Mouse (Mus musculus): ENCODE results near the gene Kmt5b. TPM values are rescaled to one million over a fixed set of nuclear protein-coding genes. Genes with fewer than 3 reads are reported as not detected.

Gene Kmt5b
- polyA plus RNA-seq, 1 experiment from 2014 or later = 19.6 TPM

- Histone ChIP-seq H3K27me3 (no peaks in the 10 kb centered on the region), H3K27ac (no peak overlapping the region), H3K9ac (peak overlapping the region; percentile 100), H3K9me3 (replicated peaks) (no peaks in the 10 kb centered on the region), H3K4me3 (peak overlapping the region; percentile 99), H3K4me1 (replicated peaks) (peaks cover 25% of the 10 kb centered on the region), H3K4me2 (peak overlapping the region; percentile 87), H3K36me3 (no peaks in the 10 kb centered on the region)
- no peak for ATAC-seq (replicated peaks; ENCODE audit: insufficient number of reproducible peaks, insufficient read depth, low FRiP score, low read depth)
- 75% methylated on average over 6 of the region's 6 CpGs for WGBS
Observed at GRCm38 (mm10) chr19:3769533-3769932, 2.3 kb downstream of the Kmt5b start.

DNA sequence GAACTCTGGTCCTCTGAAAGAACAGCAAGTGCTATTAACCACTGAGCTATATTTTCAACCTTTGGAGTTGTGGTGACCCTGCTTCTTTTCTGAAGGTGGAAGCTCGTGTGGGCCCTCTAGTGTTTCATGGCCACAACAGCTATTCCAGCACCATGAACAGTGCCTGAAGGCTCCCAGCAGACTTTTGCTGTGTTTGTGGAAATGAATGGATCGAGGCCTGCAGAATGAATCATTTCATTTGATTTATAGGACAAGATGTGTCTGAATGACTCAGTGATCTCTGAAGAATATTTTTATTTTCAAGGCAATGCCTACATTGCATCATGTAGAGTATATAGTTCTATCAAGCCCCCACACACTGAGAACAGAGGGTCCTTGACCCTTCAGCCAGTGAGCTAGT is 6.9 kb downstream of the Kmt5b start:
- no peak overlapping the region for H3K4me3 ChIP-seq
- no peak for ATAC-seq (replicated peaks; ENCODE audit: insufficient number of reproducible peaks, insufficient read depth, low FRiP score, low read depth)
- H3K9me3 ChIP-seq (replicated peaks) = no peaks in the 10 kb centered on the region
- no peak overlapping the region for H3K9ac ChIP-seq
- H3K4me1 ChIP-seq (replicated peaks) = peaks cover 20% of the 10 kb centered on the region
- no peak overlapping the region for H3K27ac ChIP-seq
- H3K36me3 ChIP-seq = no peaks in the 10 kb centered on the region
- no peak overlapping the region for H3K4me2 ChIP-seq
- 65% methylated on average over 2 of the region's 2 CpGs for WGBS
- no peaks in the 10 kb centered on the region for H3K27me3 ChIP-seq

GRCm38 (mm10) chr19:3778713-3779112 is 11.5 kb downstream of the Kmt5b start:
- Histone ChIP-seq H3K27ac (no peak overlapping the region), H3K4me3 (no peak overlapping the region), H3K4me1 (replicated peaks) (peaks cover 8% of the 10 kb centered on the region; the same call in 1 of the 2 replicates), H3K4me2 (no peak overlapping the region), H3K9ac (no peak overlapping the region), H3K9me3 (replicated peaks) (no peaks in the 10 kb centered on the region), H3K36me3 (peaks cover 15% of the 10 kb centered on the region), H3K27me3 (no peaks in the 10 kb centered on the region)
- no peak for ATAC-seq (replicated peaks; ENCODE audit: insufficient number of reproducible peaks, insufficient read depth, low FRiP score, low read depth)
- 87% methylated on average over 8 of the region's 8 CpGs for WGBS

GRCm38 (mm10) chr19:3790077-3790476 is 22.9 kb downstream of the Kmt5b start:
- H3K36me3 ChIP-seq = peaks cover 44% of the 10 kb centered on the region
- no peak overlapping the region for H3K27ac ChIP-seq
- no peaks in the 10 kb centered on the region for H3K9me3 ChIP-seq (replicated peaks)
- no peaks in the 10 kb centered on the region for H3K4me1 ChIP-seq (replicated peaks)
- 76% methylated on average over 1 of the region's 1 CpGs for WGBS
- H3K4me3 ChIP-seq = no peak overlapping the region
- no peak for ATAC-seq (replicated peaks; ENCODE audit: insufficient number of reproducible peaks, insufficient read depth, low FRiP score, low read depth)
- no peaks in the 10 kb centered on the region for H3K27me3 ChIP-seq
- no peak overlapping the region for H3K4me2 ChIP-seq
- H3K9ac ChIP-seq = no peak overlapping the region

DNA sequence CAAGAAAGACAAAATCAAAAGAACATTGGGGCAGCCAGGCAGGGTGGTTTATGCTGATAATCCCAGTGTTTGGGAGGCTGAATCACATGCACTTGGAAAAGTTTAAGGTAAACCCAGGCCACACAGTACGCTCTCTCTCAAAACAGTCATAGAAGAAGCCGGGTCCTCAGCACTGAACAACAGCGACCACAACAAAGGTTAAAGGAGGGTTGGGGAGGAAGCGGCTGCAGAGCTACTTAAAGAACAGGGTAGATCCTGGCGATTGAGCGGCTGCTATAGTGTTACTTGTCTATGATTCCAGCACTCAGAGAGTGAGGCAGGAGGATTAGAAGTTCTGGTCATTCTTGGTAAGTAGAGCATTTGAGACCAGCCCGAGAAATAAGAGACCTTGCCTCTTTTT is 38.3 kb downstream of the Kmt5b start:
- H3K36me3 ChIP-seq = peaks cover 88% of the 10 kb centered on the region
- no peak overlapping the region for H3K4me2 ChIP-seq
- 88% methylated on average over 7 of the region's 7 CpGs for WGBS
- H3K27ac ChIP-seq = no peak overlapping the region
- H3K27me3 ChIP-seq = no peaks in the 10 kb centered on the region
- H3K9me3 ChIP-seq (replicated peaks) = no peaks in the 10 kb centered on the region
- no peaks in the 10 kb centered on the region for H3K4me1 ChIP-seq (replicated peaks)
- no peak for ATAC-seq (replicated peaks; ENCODE audit: insufficient number of reproducible peaks, insufficient read depth, low FRiP score, low read depth)
- no peak overlapping the region for H3K4me3 ChIP-seq
- no peak overlapping the region for H3K9ac ChIP-seq

GRCm38 (mm10) chr19:3810536-3811233 is 43.5 kb downstream of the Kmt5b start:
- Histone ChIP-seq H3K36me3 (peaks cover 64% of the 10 kb centered on the region), H3K4me3 (no peak overlapping the region), H3K4me2 (no peak overlapping the region), H3K9me3 (replicated peaks) (no peaks in the 10 kb centered on the region), H3K27ac (no peak overlapping the region), H3K9ac (no peak overlapping the region), H3K27me3 (no peaks in the 10 kb centered on the region), H3K4me1 (replicated peaks) (peaks cover 4% of the 10 kb centered on the region; the same call in 1 of the 2 replicates)
- no peak for ATAC-seq (replicated peaks; ENCODE audit: insufficient number of reproducible peaks, insufficient read depth, low FRiP score, low read depth)
- 92% methylated on average over 10 of the region's 10 CpGs for WGBS

DNA sequence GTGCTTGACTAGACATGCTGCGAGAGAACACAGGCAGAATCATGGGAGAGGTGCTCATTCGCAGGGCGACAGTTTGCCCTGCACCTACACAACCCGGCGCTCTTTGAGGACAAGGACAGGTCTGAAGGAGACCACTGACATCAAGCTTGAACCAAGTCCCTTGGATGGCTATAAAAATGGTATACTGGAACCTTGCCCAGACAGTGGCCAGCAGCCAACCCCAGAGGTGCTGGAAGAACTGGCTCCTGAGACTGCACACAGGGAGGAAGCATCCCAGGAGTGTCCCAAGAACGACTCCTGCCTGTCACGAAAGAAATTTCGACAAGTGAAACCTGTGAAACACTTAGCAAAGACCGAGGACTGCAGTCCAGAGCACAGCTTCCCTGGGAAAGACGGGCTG is 47.2 kb downstream of the Kmt5b start:
- Histone ChIP-seq H3K27ac (no peak overlapping the region), H3K4me1 (replicated peaks) (peaks cover 8% of the 10 kb centered on the region; the same call in 1 of the 2 replicates), H3K27me3 (no peaks in the 10 kb centered on the region), H3K4me2 (no peak overlapping the region), H3K4me3 (no peak overlapping the region), H3K9ac (no peak overlapping the region), H3K36me3 (peaks cover 36% of the 10 kb centered on the region), H3K9me3 (replicated peaks) (no peaks in the 10 kb centered on the region)
- ATAC-seq (replicated peaks; ENCODE audit: insufficient number of reproducible peaks, insufficient read depth, low FRiP score, low read depth) = 0 out of 2 replicates have a peak, but pooled peaks have one; percentile 47
- 67% methylated on average over 10 of the region's 10 CpGs for WGBS

GRCm38 (mm10) chr19:3815824-3816223 is 48.6 kb downstream of the Kmt5b start:
- ATAC-seq (replicated peaks; ENCODE audit: insufficient number of reproducible peaks, insufficient read depth, low FRiP score, low read depth) = no peak
- Histone ChIP-seq H3K9me3 (replicated peaks) (no peaks in the 10 kb centered on the region), H3K9ac (no peak overlapping the region), H3K27ac (no peak overlapping the region), H3K4me1 (replicated peaks) (peaks cover 11% of the 10 kb centered on the region; the same call in 1 of the 2 replicates), H3K36me3 (peaks cover 28% of the 10 kb centered on the region), H3K4me3 (no peak overlapping the region), H3K27me3 (no peaks in the 10 kb centered on the region), H3K4me2 (no peak overlapping the region)
- 87% methylated on average over 12 of the region's 12 CpGs for WGBS

GRCm38 (mm10) chr19:3819080-3819479 is 51.9 kb downstream of the Kmt5b start:
- Histone ChIP-seq H3K4me1 (replicated peaks) (peaks cover 11% of the 10 kb centered on the region; the same call in 1 of the 2 replicates), H3K4me3 (no peak overlapping the region), H3K4me2 (no peak overlapping the region), H3K27me3 (no peaks in the 10 kb centered on the region), H3K36me3 (peaks cover 24% of the 10 kb centered on the region), H3K9me3 (replicated peaks) (no peaks in the 10 kb centered on the region), H3K27ac (no peak overlapping the region), H3K9ac (no peak overlapping the region)
- WGBS = 66% methylated on average over 2 of the region's 2 CpGs
- ATAC-seq (replicated peaks; ENCODE audit: insufficient number of reproducible peaks, insufficient read depth, low FRiP score, low read depth) = no peak

DNA sequence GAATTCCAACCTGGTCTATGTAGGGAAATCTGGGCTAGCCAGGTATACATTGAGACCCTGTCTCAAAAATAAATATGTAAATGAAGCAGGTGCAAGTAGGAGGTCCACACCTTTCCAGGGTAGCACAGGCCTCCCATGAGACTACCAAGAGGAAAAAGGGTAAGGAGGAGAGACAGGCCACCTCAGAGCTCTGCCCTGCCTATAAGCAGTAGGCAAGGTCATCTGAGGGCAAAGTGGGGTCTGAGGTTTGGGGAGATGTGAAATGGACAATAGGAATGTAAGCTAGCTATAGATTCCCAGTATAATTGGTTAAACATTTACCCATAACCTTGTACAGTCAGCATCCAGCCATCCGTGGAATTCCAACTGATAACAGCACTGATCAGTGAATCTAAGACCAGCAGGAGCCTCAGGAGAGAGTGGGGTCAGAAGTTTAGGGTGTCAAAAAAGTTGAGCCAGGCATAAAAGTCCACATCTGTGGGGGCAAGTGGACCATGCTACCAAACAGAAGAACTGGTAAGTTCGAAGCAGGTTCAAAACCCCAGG is 52.8 kb downstream of the Kmt5b start:
- no peaks in the 10 kb centered on the region for H3K27me3 ChIP-seq
- WGBS = 63% methylated on average over 2 of the region's 2 CpGs
- H3K4me3 ChIP-seq = no peak overlapping the region
- H3K36me3 ChIP-seq = peaks cover 18% of the 10 kb centered on the region
- H3K4me2 ChIP-seq = no peak overlapping the region
- peaks cover 8% of the 10 kb centered on the region; the same call in 1 of the 2 replicates for H3K4me1 ChIP-seq (replicated peaks)
- no peak for ATAC-seq (replicated peaks; ENCODE audit: insufficient number of reproducible peaks, insufficient read depth, low FRiP score, low read depth)
- no peak overlapping the region for H3K9ac ChIP-seq
- no peak overlapping the region for H3K27ac ChIP-seq
- H3K9me3 ChIP-seq (replicated peaks) = no peaks in the 10 kb centered on the region

GRCm38 (mm10) chr19:3825044-3825443 is 57.8 kb downstream of the Kmt5b start:
- Histone ChIP-seq H3K4me2 (no peak overlapping the region), H3K27ac (no peak overlapping the region), H3K9ac (no peak overlapping the region), H3K9me3 (replicated peaks) (no peaks in the 10 kb centered on the region), H3K4me1 (replicated peaks) (peaks cover under 1% of the 10 kb centered on the region; the same call in 1 of the 2 replicates), H3K4me3 (no peak overlapping the region), H3K36me3 (no peaks in the 10 kb centered on the region), H3K27me3 (no peaks in the 10 kb centered on the region)
- no peak for ATAC-seq (replicated peaks; ENCODE audit: insufficient number of reproducible peaks, insufficient read depth, low FRiP score, low read depth)

DNA sequence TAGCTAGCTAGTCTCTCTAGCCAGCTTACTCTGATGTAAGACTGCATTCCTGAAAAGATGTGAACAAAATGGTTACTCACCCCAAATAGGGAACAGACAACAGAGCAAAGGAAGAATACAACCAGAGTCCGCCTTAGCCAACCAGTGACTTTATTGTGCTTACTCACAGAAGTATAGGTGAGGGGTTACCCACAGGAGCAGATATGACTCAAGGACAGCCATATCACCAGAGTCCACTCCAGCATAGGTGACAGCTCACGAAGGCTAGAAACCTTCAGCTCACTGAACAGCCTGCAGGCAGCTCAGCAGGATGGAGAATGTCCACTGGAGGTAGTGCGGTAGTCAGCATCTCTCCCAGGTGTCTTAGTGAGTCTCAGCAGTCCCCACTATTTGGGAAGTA is 62.6 kb downstream of the Kmt5b start:
- no peak overlapping the region for H3K9ac ChIP-seq
- no peak overlapping the region for H3K27ac ChIP-seq
- no peak for ATAC-seq (replicated peaks; ENCODE audit: insufficient number of reproducible peaks, insufficient read depth, low FRiP score, low read depth)
- H3K9me3 ChIP-seq (replicated peaks) = no peaks in the 10 kb centered on the region
- H3K4me3 ChIP-seq = no peak overlapping the region
- H3K36me3 ChIP-seq = no peaks in the 10 kb centered on the region
- H3K4me1 ChIP-seq (replicated peaks) = peaks cover 5% of the 10 kb centered on the region
- WGBS = 81% methylated on average over 3 of the region's 3 CpGs
- H3K27me3 ChIP-seq = no peaks in the 10 kb centered on the region
- no peak overlapping the region for H3K4me2 ChIP-seq
